Mouse (Mus musculus) heart, adult 2 months (tissue): ENCODE data around the gene Ticrr. TPM values are rescaled to one million over a fixed set of nuclear protein-coding genes. Genes with fewer than 3 reads are reported as not detected.

Experiments
- DNase-seq, 2 experiments: peaks; one replicate each; pipeline ENCODE4 v3.0.0; 2021
- H3K27ac ChIP-seq: fragments of 200-600 bp; 2 replicates; pipeline ENCODE4 v1.8.1; 2022
- H3K27me3 ChIP-seq: fragments of 200-500 bp; 2 replicates; pipeline ENCODE4 v1.6.1; 2012; ENCODE audit warnings: mild to moderate bottlenecking, low read length, inconsistent platforms, mixed read lengths; ENCODE audit not compliant: control insufficient read depth, insufficient read depth
- H3K36me3 ChIP-seq: fragments of 200-500 bp; 2 replicates; pipeline ENCODE4 v1.6.1; 2012; ENCODE audit warnings: low read length, inconsistent platforms; ENCODE audit not compliant: control insufficient read depth, insufficient read depth
- H3K4me1 ChIP-seq: fragments of 200-500 bp; 2 replicates; pipeline ENCODE4 v1.6.1; 2011; ENCODE audit warnings: low read length; ENCODE audit not compliant: control insufficient read depth, insufficient read depth
- H3K4me3 ChIP-seq: fragments of 200-600 bp; 2 replicates; pipeline ENCODE4 v1.8.1; 2022
- H3K79me2 ChIP-seq: fragments of 200-500 bp; replicated peaks from 2 replicates; pipeline ENCODE4 v1.6.1; 2012; ENCODE audit warnings: mild to moderate bottlenecking, inconsistent platforms, low read length, moderate library complexity, mixed read lengths; ENCODE audit not compliant: control insufficient read depth, insufficient read depth
- H3K9ac ChIP-seq: fragments of 200-500 bp; 2 replicates; pipeline ENCODE4 v1.6.1; 2012; ENCODE audit warnings: low read depth, mild to moderate bottlenecking, control low read depth, inconsistent platforms, low read length, mixed read lengths
- CTCF ChIP-seq: fragments of 200-600 bp; IDR thresholded peaks from 2 replicates; pipeline ENCODE4 v1.8.1; 2022; ENCODE audit warnings: antibody characterized with exemption, mild to moderate bottlenecking, moderate library complexity
- EP300 ChIP-seq: fragments of 200-500 bp; IDR thresholded peaks from 2 replicates; pipeline ENCODE4 v1.6.1; 2011; ENCODE audit warnings: low read depth, low read length, control low read depth; ENCODE audit not compliant: insufficient read depth
- POLR2A ChIP-seq: fragments of 200-500 bp; IDR thresholded peaks from 2 replicates; pipeline ENCODE4 v1.6.1; 2011; ENCODE audit warnings: mild to moderate bottlenecking, low read depth, low read length, control low read depth; ENCODE audit not compliant: insufficient read depth
- WGBS: fragments of 180-500 bp; shearing (Covaris S2); methylation state at CpG from one replicate; pipeline ENCODE4 v1.1.7; 2018; 5-methylcytosine and 5-hydroxymethylcytosine counted together
- intact Hi-C: fragments of 180-260 bp; cut with DNase I; formaldehyde crosslinking; loops from one replicate; pipeline ENCODE4 v1.15.1; 2025
- polyA plus RNA-seq: library from polyadenylated mRNA; depleted of rRNA; stranded (reverse); fragments of >200 nt; gene quantifications from 2 replicates; pipeline ENCODE4 v1.2.3, GENCODE M21; 2012; rRNA removed
- total RNA-seq, 2 experiments: library from RNA; stranded (reverse); gene quantifications; 2 replicates each; pipeline ENCODE4 v1.2.3; 2021

Ticrr gene
- total and polyA plus RNA-seq, 3 experiments, result 0.03 to 0.09 TPM; not detected in 1

DNA sequence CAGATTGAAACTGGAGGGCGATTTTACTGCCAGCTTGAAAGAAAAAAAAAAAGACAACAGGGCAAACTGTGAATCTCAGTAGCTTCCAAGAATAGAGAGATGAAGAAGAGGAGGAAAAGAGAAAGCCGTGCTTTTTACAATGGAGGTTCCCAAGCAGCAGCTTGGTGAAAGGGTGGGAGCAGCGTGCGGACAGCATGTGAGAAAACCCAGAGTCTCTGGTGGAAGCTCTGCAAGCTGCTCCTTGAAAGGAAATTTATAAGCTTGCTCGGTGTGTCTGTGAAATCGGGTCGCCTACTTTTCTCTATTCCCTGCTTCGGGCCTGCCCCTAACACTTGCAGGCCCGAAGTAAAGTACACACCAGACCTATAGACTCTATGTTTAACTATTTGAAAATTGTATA lies 84.1 kb downstream of the Ticrr start:
- H3K79me2 ChIP-seq, result no peaks in the 10 kb centered on the region

DNA sequence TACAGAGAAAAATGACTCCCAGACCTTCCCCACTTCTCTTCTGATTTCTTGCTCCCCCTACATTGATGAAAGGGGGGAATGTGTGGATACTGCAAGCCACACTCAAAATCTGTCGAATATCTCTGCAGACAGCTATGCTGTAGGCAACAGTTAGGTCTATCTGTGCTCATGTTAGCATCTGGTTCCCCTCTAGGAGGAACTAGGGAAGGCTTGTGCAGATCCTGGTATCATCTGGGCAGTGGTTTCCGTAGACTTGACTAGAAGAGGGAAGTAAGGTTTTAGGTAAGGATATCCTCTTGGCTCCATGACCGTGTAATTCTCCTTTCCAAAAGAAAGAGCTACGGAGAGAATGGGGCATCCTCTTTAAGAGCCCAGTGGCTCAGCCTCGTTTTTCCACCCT lies 84.6 kb downstream of the Ticrr start:
- Histone ChIP-seq H3K79me2 (no peaks in the 10 kb centered on the region), H3K9ac (no peak overlapping the region), H3K27ac (no peak overlapping the region), H3K36me3 (no peaks in the 10 kb centered on the region), H3K27me3 (no peaks in the 10 kb centered on the region), H3K4me3 (no peak overlapping the region), H3K4me1 (peaks cover 2% of the 10 kb centered on the region; the same call in 1 of the 2 replicates)
- TF ChIP-seq CTCF (no peak), POLR2A (no peak), EP300 (no peak)
- 51% methylated on average over 5 of the region's 5 CpGs for WGBS
- DNase-seq, result no peak
- intact Hi-C loops, result no loop called here

More for the DNA sequence above, 84.1 kb downstream of the Ticrr start:
- 89% methylated on average over 9 of the region's 9 CpGs for whole genome bisulfite sequencing
- H3K4me1 ChIP-seq, result peaks cover 2% of the 10 kb centered on the region; the same call in 1 of the 2 replicates
- no peak for DNase-seq
- TF ChIP-seq CTCF (no peak), EP300 (no peak), POLR2A (no peak)
- no peaks in the 10 kb centered on the region for H3K27me3 ChIP-seq
- H3K4me3 ChIP-seq, result no peak overlapping the region
- no peak overlapping the region for H3K9ac ChIP-seq
- intact Hi-C loops, result no loop called here
- H3K36me3 ChIP-seq, result no peaks in the 10 kb centered on the region
- no peak overlapping the region for H3K27ac ChIP-seq

DNA sequence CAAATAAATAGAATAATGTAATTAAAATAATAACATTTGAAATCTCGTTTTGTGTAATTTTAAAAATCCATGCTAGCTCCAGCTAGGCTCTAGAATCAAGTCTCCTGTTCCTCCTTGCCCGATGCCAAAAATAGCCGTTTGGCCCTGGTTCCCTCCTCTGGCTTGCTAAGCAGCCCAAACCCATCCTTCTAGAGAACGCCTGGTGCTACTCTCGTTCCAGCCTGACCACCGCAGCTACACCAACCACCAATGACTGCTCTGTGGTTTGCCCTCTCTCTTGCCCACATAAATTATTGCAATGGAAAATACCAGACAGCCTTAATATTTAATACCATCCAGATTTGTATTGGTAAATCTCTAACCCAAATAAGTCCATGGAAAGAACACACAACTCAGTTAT lies 87.7 kb downstream of the Ticrr start:
- peaks cover 2% of the 10 kb centered on the region; the same call in 1 of the 2 replicates for H3K4me1 ChIP-seq
- intact Hi-C loops, result no loop called here
- H3K9ac ChIP-seq, result no peak overlapping the region
- no peak overlapping the region for H3K27ac ChIP-seq
- no peak for TF ChIP-seq POLR2A
- no peak for TF ChIP-seq CTCF
- no peak for TF ChIP-seq EP300
- H3K36me3 ChIP-seq, result no peaks in the 10 kb centered on the region
- no peak overlapping the region for H3K4me3 ChIP-seq
- WGBS, result 50% methylated on average over 6 of the region's 6 CpGs
- no peaks in the 10 kb centered on the region for H3K27me3 ChIP-seq
- no peaks in the 10 kb centered on the region for H3K79me2 ChIP-seq
- DNase-seq, result no peak

Other genes with a start within 250 kb of the Ticrr start
- 10 to 100 TPM; 53.0 to 66.5 TPM for gene Polg, start 193.8 kb upstream of the Ticrr start, total RNA-seq
- 40.5 and 59.0 TPM in 2 replicates for gene Polg, start 193.8 kb upstream of the Ticrr start, polyA plus RNA-seq
- gene Rhcg, start 42.5 kb upstream of the Ticrr start, total RNA-seq, result not detected
- gene Rhcg, start 42.5 kb upstream of the Ticrr start, polyA plus RNA-seq, result not detected in 2 replicates
- 1 to 10 TPM; 1.2 to 1.3 TPM for gene Kif7, start 55.5 kb downstream of the Ticrr start, total RNA-seq
- gene Kif7, start 55.5 kb downstream of the Ticrr start, polyA plus RNA-seq, result 0.80 and 0.94 TPM in 2 replicates
- gene Plin1, start 72.7 kb downstream of the Ticrr start, total RNA-seq, result 10 to 100 TPM in 1 of 2 experiments, 1 to 10 TPM in 1; 6.8 to 10.4 TPM
- 30.5 and 55.2 TPM in 2 replicates for gene Plin1, start 72.7 kb downstream of the Ticrr start, polyA plus RNA-seq
- 10 to 100 TPM; 18.1 to 19.0 TPM for gene Pex11a, start 82.9 kb downstream of the Ticrr start, total RNA-seq
- gene Pex11a, start 82.9 kb downstream of the Ticrr start, polyA plus RNA-seq, result 16.4 and 21.9 TPM in 2 replicates
- under 1 TPM in 1 of 2 experiments, not detected in 1; 0.10 TPM for gene Wdr93, start 83.0 kb downstream of the Ticrr start, total RNA-seq
- 0.20 and 0.31 TPM in 2 replicates for gene Wdr93, start 83.0 kb downstream of the Ticrr start, polyA plus RNA-seq
- gene Mesp1, start 133.6 kb downstream of the Ticrr start, total RNA-seq, result not detected
- gene Mesp1, start 133.6 kb downstream of the Ticrr start, polyA plus RNA-seq, result not detected in 2 replicates
- gene Mesp2, start 150.5 kb downstream of the Ticrr start, total RNA-seq, result under 1 TPM in 1 of 2 experiments, not detected in 1; 0.13 TPM
- gene Mesp2, start 150.5 kb downstream of the Ticrr start, polyA plus RNA-seq, result 0.06 and 0.12 TPM in 2 replicates
- 10 to 100 TPM in 1 of 2 experiments, 1 to 10 TPM in 1; 8.4 to 12.9 TPM for gene Anpep, start 200.9 kb downstream of the Ticrr start, total RNA-seq
- 18.5 and 30.6 TPM in 2 replicates for gene Anpep, start 200.9 kb downstream of the Ticrr start, polyA plus RNA-seq